Mouse (Mus musculus): ENCODE measurements at regions not wholly inside any gene's neighbourhood (a gene's known extent, or its start where the extent isn't known, plus 50 kb on each side); places are given as distances from the start of the nearest gene placed in this dataset.

- TF ChIP-seq CTCF (IDR thresholded peaks at IDR 0.05; ENCODE audit: low read depth, low read length) (no peak), GATA1 (IDR thresholded peaks at IDR 0.05; ENCODE audit: borderline replicate concordance, low read length) (no peak), TAL1 (conservative IDR thresholded peaks at IDR 0.05; ENCODE audit: low read depth, low read length) (no peak), POLR2AphosphoS5 (IDR thresholded peaks at IDR 0.05; ENCODE audit: insufficient replicate concordance, low read depth, low read length) (no peak)
These were observed 100.1 kb upstream of the Nampt start for GRCm38 (mm10) chr12:32719203-32719602.
